Mouse (Mus musculus): ENCODE results near the gene Sf1. TPM values are rescaled to one million over a fixed set of nuclear protein-coding genes. Genes with fewer than 3 reads are reported as not detected.

Gene Sf1
- polyA plus RNA-seq, 2 experiments = 57.4 to 57.9 TPM

DNA sequence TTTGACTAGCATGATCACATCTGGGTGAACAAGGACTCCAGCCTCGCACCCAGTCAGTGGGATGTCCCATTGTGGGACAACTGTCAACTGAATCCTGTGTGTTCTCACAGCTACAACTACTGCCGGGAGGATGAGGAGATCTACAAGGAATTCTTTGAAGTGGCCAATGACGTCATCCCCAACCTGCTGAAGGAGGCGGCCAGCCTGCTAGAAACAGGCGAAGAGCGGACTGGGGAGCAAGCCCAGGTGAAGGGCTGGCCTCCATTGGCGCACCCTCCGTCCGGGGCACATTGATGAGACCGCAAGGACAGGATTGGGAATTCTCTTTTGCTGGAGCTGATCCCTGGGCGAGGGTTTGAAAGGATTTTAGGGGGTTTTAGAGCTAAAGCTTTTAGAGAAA, 24.8 kb upstream of the Sf1 start:
- H3K4me1 ChIP-seq (replicated peaks; ENCODE audit: control insufficient read depth in 2 of 2, insufficient read depth in 2 of 2, low read length in 1 of 2) = peaks cover 21 to 40% of the 10 kb centered on the region in 2 experiments

GRCm38 (mm10) chr19:6339191-6339590, 24.3 kb upstream of the Sf1 start:
- TF ChIP-seq CTCF (IDR thresholded peaks at IDR 0.05; ENCODE audit: low read depth) (no peak), EP300 (IDR thresholded peaks at IDR 0.05; ENCODE audit: low read depth) (no peak)
- H3K36me3 ChIP-seq (replicated peaks; ENCODE audit: control insufficient read depth, insufficient read depth, low read depth) = peaks cover 6% of the 10 kb centered on the region
- no peak for DNase-seq (ENCODE audit: low read depth in 3 of 3, low spot score in 3 of 3)
- H3K9me3 ChIP-seq (ENCODE audit: control insufficient read depth, low read length) = no peaks in the 10 kb centered on the region
- no peak overlapping the region for H3K27ac ChIP-seq
- no peaks in the 10 kb centered on the region for H3K27me3 ChIP-seq (ENCODE audit: control insufficient read depth, insufficient read depth, low read length)
- no peak overlapping the region for H3K9ac ChIP-seq (replicated peaks)
- no peak overlapping the region for H3K4me3 ChIP-seq (ENCODE audit: insufficient read depth in 1 of 2, low read depth in 2 of 2, low read length in 2 of 2)
- no peak for ATAC-seq (ENCODE audit: insufficient read depth)
- peaks cover 16 to 36% of the 10 kb centered on the region in 2 experiments for H3K4me1 ChIP-seq (replicated peaks; ENCODE audit: control insufficient read depth in 2 of 2, insufficient read depth in 2 of 2, low read length in 1 of 2)
- WGBS (ENCODE audit: insufficient replicate concordance) = 78% methylated on average over 6 of the region's 6 CpGs
- no peak overlapping the region for H3K4me2 ChIP-seq (ENCODE audit: low read depth)

More for the DNA sequence above, 24.8 kb upstream of the Sf1 start:
- no peak overlapping the region for H3K4me2 ChIP-seq (ENCODE audit: low read depth)
- H3K36me3 ChIP-seq (replicated peaks; ENCODE audit: control insufficient read depth, insufficient read depth, low read depth) = peaks cover 6% of the 10 kb centered on the region
- H3K9me3 ChIP-seq (ENCODE audit: control insufficient read depth, low read length) = no peaks in the 10 kb centered on the region
- H3K4me3 ChIP-seq (ENCODE audit: insufficient read depth in 1 of 2, low read depth in 2 of 2, low read length in 2 of 2) = no peak overlapping the region
- H3K27me3 ChIP-seq (ENCODE audit: control insufficient read depth, insufficient read depth, low read length) = no peaks in the 10 kb centered on the region
- ATAC-seq (ENCODE audit: insufficient read depth) = no peak
- DNase-seq (ENCODE audit: low read depth in 3 of 3, low spot score in 3 of 3) = no peak
- no peak overlapping the region for H3K9ac ChIP-seq (replicated peaks)
- TF ChIP-seq EP300 (IDR thresholded peaks at IDR 0.05; ENCODE audit: low read depth) (no peak), CTCF (IDR thresholded peaks at IDR 0.05; ENCODE audit: low read depth) (no peak)
- 85% methylated on average over 11 of the region's 11 CpGs for WGBS (ENCODE audit: insufficient replicate concordance)
- no peak overlapping the region for H3K27ac ChIP-seq

GRCm38 (mm10) chr19:6339890-6340504, 23.5 kb upstream of the Sf1 start:
- ATAC-seq (ENCODE audit: insufficient read depth) (no peak), DNase-seq (ENCODE audit: low read depth in 3 of 3, low spot score in 3 of 3) (peak in 2 of 3 experiments; percentile 49 to 62)
- H3K27me3 ChIP-seq (ENCODE audit: control insufficient read depth, insufficient read depth, low read length) = no peaks in the 10 kb centered on the region
- H3K27ac ChIP-seq = peak overlapping the region; percentile 63
- peak overlapping the region; percentile 12 to 67; a peak in 3 of 4 replicates for H3K4me3 ChIP-seq (ENCODE audit: insufficient read depth in 1 of 2, low read depth in 2 of 2, low read length in 2 of 2)
- H3K9me3 ChIP-seq (ENCODE audit: control insufficient read depth, low read length) = no peaks in the 10 kb centered on the region
- peaks cover 13 to 31% of the 10 kb centered on the region in 2 experiments for H3K4me1 ChIP-seq (replicated peaks; ENCODE audit: control insufficient read depth in 2 of 2, insufficient read depth in 2 of 2, low read length in 1 of 2)
- H3K4me2 ChIP-seq (ENCODE audit: low read depth) = peak overlapping the region; percentile 77
- no peak overlapping the region; the same call in 1 of the 2 replicates for H3K9ac ChIP-seq (replicated peaks)
- TF ChIP-seq CTCF (IDR thresholded peaks at IDR 0.05; ENCODE audit: low read depth) = peak; percentile 73
- TF ChIP-seq EP300 (IDR thresholded peaks at IDR 0.05; ENCODE audit: low read depth) = no peak
- H3K36me3 ChIP-seq (replicated peaks; ENCODE audit: control insufficient read depth, insufficient read depth, low read depth) = peaks cover 6% of the 10 kb centered on the region
- 42% methylated on average over 15 of the region's 15 CpGs for WGBS (ENCODE audit: insufficient replicate concordance)

DNA sequence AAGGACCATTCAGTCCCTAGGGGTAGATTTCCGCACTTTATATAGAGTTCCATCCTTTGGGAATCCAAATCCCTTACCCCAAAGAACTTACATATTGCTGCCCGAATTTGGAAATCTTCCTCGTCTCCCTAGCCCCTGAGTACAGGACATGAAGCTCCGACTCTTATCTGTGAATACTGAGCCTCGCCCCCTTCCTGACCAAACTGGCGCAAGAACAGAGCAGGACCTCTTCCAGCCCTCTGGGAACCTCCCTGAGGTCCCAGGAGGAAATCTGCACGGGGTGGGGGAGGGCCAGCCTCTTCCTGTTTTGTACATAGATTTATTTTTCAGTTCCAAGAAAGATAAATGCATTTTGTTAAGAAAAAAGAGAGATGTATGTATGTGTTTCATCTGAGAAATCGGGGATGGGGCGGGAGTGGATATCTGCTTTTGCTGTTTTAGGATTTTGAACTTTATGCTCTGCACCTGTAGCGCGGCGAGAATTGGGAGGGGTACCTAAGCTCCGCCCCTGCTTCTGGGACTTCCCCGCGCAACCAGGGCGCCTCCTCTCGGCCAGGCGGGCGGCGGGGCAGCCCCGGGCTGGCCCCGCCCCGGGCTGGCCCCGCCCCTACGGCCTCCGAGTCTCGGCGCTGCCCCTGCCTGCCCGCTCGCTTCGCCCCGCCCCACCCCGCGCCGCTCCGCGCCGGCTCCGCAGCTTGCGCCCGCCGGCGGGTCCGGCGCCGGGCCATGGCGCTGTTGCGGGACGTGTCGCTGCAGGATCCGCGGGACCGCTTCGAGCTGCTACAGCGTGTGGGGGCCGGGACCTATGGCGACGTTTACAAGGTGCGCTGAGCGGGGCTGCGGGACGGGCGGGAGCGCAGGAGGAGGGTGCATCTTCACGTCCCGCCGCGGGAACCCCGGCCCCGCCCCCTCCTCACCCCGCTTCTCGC, 22.7 kb upstream of the Sf1 start, which contains the start of gene Map4k2:
Gene Map4k2, plus strand, starts transcription at position 612 of the 929 bp plus-strand sequence.
- 2% methylated on average over 72 of the region's 72 CpGs for WGBS (ENCODE audit: insufficient replicate concordance)
- H3K4me1 ChIP-seq (replicated peaks; ENCODE audit: control insufficient read depth in 2 of 2, insufficient read depth in 2 of 2, low read length in 1 of 2) = peaks cover 13 to 29% of the 10 kb centered on the region in 2 experiments

More for the DNA sequence above, 22.7 kb upstream of the Sf1 start, which contains the start of gene Map4k2:
- Histone ChIP-seq H3K9me3 (ENCODE audit: control insufficient read depth, low read length) (no peaks in the 10 kb centered on the region), H3K27me3 (ENCODE audit: control insufficient read depth, insufficient read depth, low read length) (no peaks in the 10 kb centered on the region), H3K27ac (peak within 1 kb of the TSS; percentile 63), H3K4me2 (ENCODE audit: low read depth) (peak within 1 kb of the TSS; percentile 77), H3K4me3 (ENCODE audit: insufficient read depth in 1 of 2, low read depth in 2 of 2, low read length in 2 of 2) (peak within 1 kb of the TSS; percentile 67 to 92), H3K36me3 (replicated peaks; ENCODE audit: control insufficient read depth, insufficient read depth, low read depth) (peaks cover 6% of the 10 kb centered on the region), H3K9ac (replicated peaks) (peak within 1 kb of the TSS; percentile 82)
- DNase-seq (ENCODE audit: low read depth in 3 of 3, low spot score in 3 of 3) (peak; percentile 76 to 81 (median 79)), ATAC-seq (ENCODE audit: insufficient read depth) (peak; percentile 89)
- TF ChIP-seq EP300 (IDR thresholded peaks at IDR 0.05; ENCODE audit: low read depth) = no peak
- peak; percentile 59 for TF ChIP-seq CTCF (IDR thresholded peaks at IDR 0.05; ENCODE audit: low read depth)

Data from liver, embryonic 14.5 days (tissue).